Mouse (Mus musculus) gastrocnemius, postnatal 4 days (tissue): Measurements from ENCODE around the gene Gm10842. TPM values are rescaled to one million over a fixed set of nuclear protein-coding genes. Genes with fewer than 3 reads are reported as not detected.

Experiments
- total RNA-seq, 2 experiments: library from RNA; stranded (reverse); gene quantifications; 2 replicates each; pipeline ENCODE4 v1.2.3; 2021

Gm10842 gene
- total RNA-seq, 2 experiments from 2014 or later, result not detected

Other genes with a start within 250 kb of the Gm10842 start
- gene Efcab3, start 83.3 kb upstream of the Gm10842 start, total RNA-seq, result not detected
- 10 to 100 TPM; 16.3 to 17.2 TPM for gene Mettl2, start 20.5 kb upstream of the Gm10842 start, total RNA-seq
- gene Tlk2, start 31.9 kb downstream of the Gm10842 start, total RNA-seq, result 10 to 100 TPM; 52.1 to 55.8 TPM
- gene Mrc2, start 145.8 kb downstream of the Gm10842 start, total RNA-seq, result 10 to 100 TPM; 78.1 to 79.3 TPM